Mouse (Mus musculus): Measurements from ENCODE around the gene Pm20d1.

GRCm38 (mm10) chr1:131751891-131752311 is 45.3 kb upstream of the Pm20d1 start:
- TF ChIP-seq CTCF (IDR thresholded peaks at IDR 0.05; ENCODE audit: low read depth) (no peak), EP300 (IDR thresholded peaks at IDR 0.05; ENCODE audit: low read depth) (no peak)
